Mouse (Mus musculus): ENCODE measurements at regions not wholly inside any gene's neighbourhood (a gene's known extent, or its start where the extent isn't known, plus 50 kb on each side); places are given as distances from the start of the nearest gene placed in this dataset.

- no peaks in the 10 kb centered on the region for H3K36me3 ChIP-seq (ENCODE audit: control insufficient read depth, insufficient read depth, low read length)
- no peak overlapping the region for H3K9ac ChIP-seq (ENCODE audit: low read depth, low read length)
- peaks cover 1% of the 10 kb centered on the region for H3K4me1 ChIP-seq (ENCODE audit: control insufficient read depth, insufficient read depth, low read length)
- H3K27ac ChIP-seq, result no peak overlapping the region
- intact Hi-C loops (cut with DNase I), result loop anchor here (5.0 kb wide), 1 partner anchor 314 kb away; the partner anchor contains the start of gene Spry2
- no peaks in the 10 kb centered on the region for H3K27me3 ChIP-seq (ENCODE audit: control insufficient read depth, insufficient read depth, low read length)
- WGBS, result 30% methylated on average over 2 of the region's 2 CpGs
- H3K79me2 ChIP-seq (replicated peaks; ENCODE audit: control insufficient read depth, insufficient read depth, low read length), result no peaks in the 10 kb centered on the region
- no peak overlapping the region for H3K4me3 ChIP-seq
- TF ChIP-seq EP300 (IDR thresholded peaks at IDR 0.05; ENCODE audit: insufficient read depth, low read depth, low read length), result no peak
- TF ChIP-seq CTCF (IDR thresholded peaks at IDR 0.05), result no peak
- TF ChIP-seq POLR2A (IDR thresholded peaks at IDR 0.05; ENCODE audit: insufficient read depth, low read depth, low read length), result no peak
- peak in 1 of 2 experiments; percentile 11 for DNase-seq
Measured at GRCm38 (mm10) chr14:106211062-106211461, 105.1 kb downstream of the Trim52 start.

- Histone ChIP-seq H3K4me3 (no peak overlapping the region), H3K36me3 (ENCODE audit: control insufficient read depth, insufficient read depth, low read length) (peaks cover 2% of the 10 kb centered on the region; the same call in 1 of the 2 replicates), H3K4me1 (ENCODE audit: control insufficient read depth, insufficient read depth, low read length) (peaks cover 1% of the 10 kb centered on the region), H3K27me3 (ENCODE audit: control insufficient read depth, insufficient read depth, low read length) (no peaks in the 10 kb centered on the region), H3K9ac (ENCODE audit: low read depth, low read length) (no peak overlapping the region), H3K27ac (no peak overlapping the region), H3K79me2 (replicated peaks; ENCODE audit: control insufficient read depth, insufficient read depth, low read length) (no peaks in the 10 kb centered on the region)
- no peak for TF ChIP-seq EP300 (IDR thresholded peaks at IDR 0.05; ENCODE audit: insufficient read depth, low read depth, low read length)
- TF ChIP-seq POLR2A (IDR thresholded peaks at IDR 0.05; ENCODE audit: insufficient read depth, low read depth, low read length), result no peak
- TF ChIP-seq CTCF (IDR thresholded peaks at IDR 0.05), result no peak
- no peak for DNase-seq
- intact Hi-C loops (cut with DNase I), result no loop called here
- WGBS, result 91% methylated on average over 3 of the region's 3 CpGs
Measured at GRCm38 (mm10) chr14:106217681-106218080, 111.7 kb downstream of the Trim52 start.

DNA sequence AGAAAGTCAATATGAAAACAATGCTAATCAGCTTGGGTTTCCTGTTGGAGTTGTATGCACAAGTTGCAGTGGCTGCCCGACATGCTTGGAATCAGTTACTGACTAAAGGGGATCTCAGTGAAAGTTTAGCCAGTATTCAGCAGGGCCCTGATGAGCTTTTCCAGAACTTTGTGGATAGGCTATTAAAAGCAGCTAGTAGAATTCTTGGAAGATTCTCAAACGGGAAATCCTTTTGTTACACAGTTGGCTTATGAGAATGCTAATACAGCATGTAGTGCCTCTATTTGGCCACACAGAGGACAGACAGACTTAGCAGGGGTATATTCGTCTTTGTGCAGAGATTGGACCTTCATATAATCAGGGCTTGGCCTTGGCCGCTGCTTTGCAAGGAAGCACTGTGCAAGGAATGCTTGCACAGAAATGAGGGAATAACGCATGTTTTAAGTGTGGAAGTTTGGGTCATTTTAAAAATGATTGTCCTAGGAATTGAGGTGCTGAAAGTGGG, 113.3 kb downstream of the Trim52 start:
- 39% methylated on average over 5 of the region's 5 CpGs for WGBS
- H3K4me3 ChIP-seq, result no peak overlapping the region
- H3K36me3 ChIP-seq (ENCODE audit: control insufficient read depth, insufficient read depth, low read length), result peaks cover 2% of the 10 kb centered on the region; the same call in 1 of the 2 replicates
- intact Hi-C loops (cut with DNase I), result no loop called here
- peaks cover 1% of the 10 kb centered on the region for H3K4me1 ChIP-seq (ENCODE audit: control insufficient read depth, insufficient read depth, low read length)
- no peak for TF ChIP-seq EP300 (IDR thresholded peaks at IDR 0.05; ENCODE audit: insufficient read depth, low read depth, low read length)
- TF ChIP-seq CTCF (IDR thresholded peaks at IDR 0.05), result peak; percentile 59
- TF ChIP-seq POLR2A (IDR thresholded peaks at IDR 0.05; ENCODE audit: insufficient read depth, low read depth, low read length), result no peak
- H3K9ac ChIP-seq (ENCODE audit: low read depth, low read length), result no peak overlapping the region
- H3K79me2 ChIP-seq (replicated peaks; ENCODE audit: control insufficient read depth, insufficient read depth, low read length), result no peaks in the 10 kb centered on the region
- H3K27ac ChIP-seq, result no peak overlapping the region
- no peaks in the 10 kb centered on the region for H3K27me3 ChIP-seq (ENCODE audit: control insufficient read depth, insufficient read depth, low read length)
- peak in 1 of 2 experiments; percentile 9 for DNase-seq

GRCm38 (mm10) chr14:106225401-106225800, 119.4 kb downstream of the Trim52 start:
- Histone ChIP-seq H3K79me2 (replicated peaks; ENCODE audit: control insufficient read depth, insufficient read depth, low read length) (no peaks in the 10 kb centered on the region), H3K4me3 (no peak overlapping the region), H3K27me3 (ENCODE audit: control insufficient read depth, insufficient read depth, low read length) (no peaks in the 10 kb centered on the region), H3K9ac (ENCODE audit: low read depth, low read length) (no peak overlapping the region), H3K36me3 (ENCODE audit: control insufficient read depth, insufficient read depth, low read length) (no peaks in the 10 kb centered on the region), H3K4me1 (ENCODE audit: control insufficient read depth, insufficient read depth, low read length) (no peaks in the 10 kb centered on the region), H3K27ac (no peak overlapping the region)
- WGBS, result 58% methylated on average over 1 of the region's 1 CpGs
- intact Hi-C loops (cut with DNase I), result no loop called here
- TF ChIP-seq EP300 (IDR thresholded peaks at IDR 0.05; ENCODE audit: insufficient read depth, low read depth, low read length), result no peak
- TF ChIP-seq CTCF (IDR thresholded peaks at IDR 0.05), result no peak
- TF ChIP-seq POLR2A (IDR thresholded peaks at IDR 0.05; ENCODE audit: insufficient read depth, low read depth, low read length), result no peak
- DNase-seq, result no peak

DNA sequence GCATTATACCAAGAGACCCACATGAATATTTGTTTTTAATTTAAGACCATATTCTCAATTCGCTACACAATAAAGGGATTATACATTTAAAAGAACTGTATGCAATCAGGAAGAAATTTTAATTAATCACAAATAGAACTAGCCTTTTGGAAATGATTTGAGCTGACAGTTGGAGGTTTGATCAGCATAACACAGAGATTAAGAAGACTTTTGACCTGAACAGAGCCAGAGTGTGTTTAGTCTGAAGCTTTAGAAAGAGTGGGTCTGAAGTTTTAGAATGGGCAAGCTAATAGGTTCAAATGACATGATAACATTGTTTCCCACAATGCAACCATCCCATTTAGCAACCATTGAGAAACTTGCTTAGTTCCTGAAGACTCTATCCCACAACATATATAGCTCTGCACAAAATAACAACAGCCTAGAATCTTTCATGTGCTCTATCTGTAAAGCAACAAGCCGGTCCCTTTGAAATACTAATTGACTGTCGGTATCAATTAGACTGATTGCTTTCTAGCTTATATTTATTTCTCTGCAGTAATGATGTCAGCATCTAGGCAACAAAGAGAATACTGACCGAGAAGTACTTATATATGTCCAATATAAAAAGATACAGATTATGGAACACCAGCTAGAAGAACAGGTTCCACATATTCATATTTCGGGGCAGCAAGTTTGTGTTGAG, 135.9 kb downstream of the Trim52 start:
- WGBS, result 90% methylated on average over 5 of the region's 5 CpGs
- intact Hi-C loops (cut with DNase I), result no loop called here

GRCm38 (mm10) chr14:106259396-106260108, 153.6 kb downstream of the Trim52 start:
- no peak overlapping the region for H3K4me3 ChIP-seq
- TF ChIP-seq EP300 (IDR thresholded peaks at IDR 0.05; ENCODE audit: insufficient read depth, low read depth, low read length) (no peak), POLR2A (IDR thresholded peaks at IDR 0.05; ENCODE audit: insufficient read depth, low read depth, low read length) (no peak), CTCF (IDR thresholded peaks at IDR 0.05) (no peak)
- intact Hi-C loops (cut with DNase I), result no loop called here
- H3K9ac ChIP-seq (ENCODE audit: low read depth, low read length), result no peak overlapping the region
- H3K27me3 ChIP-seq (ENCODE audit: control insufficient read depth, insufficient read depth, low read length), result no peaks in the 10 kb centered on the region
- no peak overlapping the region for H3K27ac ChIP-seq
- WGBS, result 61% methylated on average over 4 of the region's 4 CpGs
- H3K36me3 ChIP-seq (ENCODE audit: control insufficient read depth, insufficient read depth, low read length), result no peaks in the 10 kb centered on the region
- H3K4me1 ChIP-seq (ENCODE audit: control insufficient read depth, insufficient read depth, low read length), result no peaks in the 10 kb centered on the region
- no peak for DNase-seq
- no peaks in the 10 kb centered on the region for H3K79me2 ChIP-seq (replicated peaks; ENCODE audit: control insufficient read depth, insufficient read depth, low read length)

More for the DNA sequence above, 135.9 kb downstream of the Trim52 start:
- H3K36me3 ChIP-seq (ENCODE audit: control insufficient read depth, insufficient read depth, low read length), result no peaks in the 10 kb centered on the region
- no peak for DNase-seq
- no peaks in the 10 kb centered on the region for H3K79me2 ChIP-seq (replicated peaks; ENCODE audit: control insufficient read depth, insufficient read depth, low read length)
- no peaks in the 10 kb centered on the region for H3K4me1 ChIP-seq (ENCODE audit: control insufficient read depth, insufficient read depth, low read length)
- H3K27me3 ChIP-seq (ENCODE audit: control insufficient read depth, insufficient read depth, low read length), result no peaks in the 10 kb centered on the region
- H3K27ac ChIP-seq, result no peak overlapping the region
- no peak overlapping the region for H3K9ac ChIP-seq (ENCODE audit: low read depth, low read length)
- no peak for TF ChIP-seq POLR2A (IDR thresholded peaks at IDR 0.05; ENCODE audit: insufficient read depth, low read depth, low read length)
- TF ChIP-seq EP300 (IDR thresholded peaks at IDR 0.05; ENCODE audit: insufficient read depth, low read depth, low read length), result no peak
- no peak for TF ChIP-seq CTCF (IDR thresholded peaks at IDR 0.05)
- H3K4me3 ChIP-seq, result no peak overlapping the region

All from heart, adult 2 months (tissue).